Mouse (Mus musculus) C2C12 (cell line): Measurements from ENCODE around the gene Ufc1. TPM values are rescaled to one million over a fixed set of nuclear protein-coding genes. Genes with fewer than 3 reads are reported as not detected.

Source experiments
- H3K27me3 ChIP-seq: one replicate; pipeline ENCODE4 v1.6.1; 2011; ENCODE audit not compliant: control insufficient read depth, insufficient read depth, insufficient read length
- H3K36me3 ChIP-seq: one replicate; pipeline ENCODE4 v1.6.1; 2011; ENCODE audit not compliant: control insufficient read depth, insufficient read depth
- H3K4me3 ChIP-seq: one replicate; pipeline ENCODE4 v1.5.1; 2011; ENCODE audit warnings: mild to moderate bottlenecking, control low read depth; ENCODE audit not compliant: poor library complexity, insufficient read depth, severe bottlenecking
- H3K79me2 ChIP-seq: one replicate; pipeline ENCODE4 v1.6.1; 2011; ENCODE audit not compliant: control insufficient read depth, insufficient read depth
- H3K79me3 ChIP-seq: one replicate; pipeline ENCODE4 v1.6.1; 2011; ENCODE audit warnings: low read depth, control low read depth
- H3ac ChIP-seq: one replicate; pipeline ENCODE3; 2011; ENCODE audit warnings: low read depth; ENCODE audit not compliant: control insufficient read depth, insufficient read length
- CEBPB ChIP-seq: IDR thresholded peaks from one replicate; pipeline ENCODE4 v1.6.1; 2011; ENCODE audit warnings: low read depth, mild to moderate bottlenecking, control low read depth, moderate library complexity
- CTCF ChIP-seq: IDR thresholded peaks from one replicate; pipeline ENCODE4 v1.5.1; 2011; ENCODE audit not compliant: control insufficient read depth, insufficient read depth, insufficient read length
- FOSL1 ChIP-seq: IDR thresholded peaks from one replicate; pipeline ENCODE4 v1.8.0; 2011; ENCODE audit warnings: mild to moderate bottlenecking, low read length; ENCODE audit not compliant: poor library complexity, insufficient read depth, severe bottlenecking
- MAX ChIP-seq: IDR thresholded peaks from one replicate; pipeline ENCODE4 v1.6.1; 2011; ENCODE audit warnings: mild to moderate bottlenecking, control low read depth
- MYOD1 ChIP-seq: IDR thresholded peaks from one replicate; pipeline ENCODE4 v1.6.1; 2011; ENCODE audit warnings: low read depth; ENCODE audit not compliant: control insufficient read depth, insufficient read length
- MYOG ChIP-seq: IDR thresholded peaks from one replicate; pipeline ENCODE4 v1.6.1; 2011; ENCODE audit not compliant: control insufficient read depth, insufficient read length; ENCODE audit errors: extremely low read depth
- USF1 ChIP-seq: IDR thresholded peaks from one replicate; pipeline ENCODE4 v1.6.1; 2011; ENCODE audit warnings: low read depth, mild to moderate bottlenecking, control low read depth, moderate library complexity
- polyA plus RNA-seq: library from polyadenylated mRNA; unstranded; fragments of >200 nt; fragmentation: generic; extraction: Trizol; gene quantifications from one replicate; pipeline ENCODE4 v1.2.1, GENCODE M21; 2012; ENCODE audit warnings: missing spikeins

Ufc1 gene
- polyA plus RNA-seq, 1 experiment = 100 TPM

- Histone ChIP-seq H3K79me3 (no peaks in the 10 kb centered on the region), H3K27me3 (no peaks in the 10 kb centered on the region), H3K36me3 (peaks cover 16% of the 10 kb centered on the region), H3K79me2 (peaks cover 14% of the 10 kb centered on the region), H3ac (peak overlapping the region; percentile 89), H3K4me3 (peak overlapping the region; percentile 98)
- TF ChIP-seq FOSL1 (no peak), MYOD1 (no peak), USF1 (no peak), CTCF (no peak), CEBPB (no peak)
Observed at GRCm38 (mm10) chr1:171270573-171270900, 24.3 kb downstream of the Ufc1 start.

- peaks cover 14% of the 10 kb centered on the region for H3K79me2 ChIP-seq
- H3K36me3 ChIP-seq = peaks cover 11% of the 10 kb centered on the region
- no peaks in the 10 kb centered on the region for H3K27me3 ChIP-seq
- H3K4me3 ChIP-seq = peak within 1 kb of the TSS; percentile 98
- H3ac ChIP-seq = peak within 1 kb of the TSS; percentile 89
- H3K79me3 ChIP-seq = no peaks in the 10 kb centered on the region
- TF ChIP-seq MAX = no peak
- TF ChIP-seq MYOG = no peak
- TF ChIP-seq USF1 = no peak
- TF ChIP-seq CTCF = no peak
- no peak for TF ChIP-seq MYOD1
Observed at GRCm38 (mm10) chr1:171269848-171270572, 24.8 kb downstream of the Ufc1 start, which contains the start of gene B4galt3. TSS of gene B4galt3 (plus strand) at chr1:171270328.

- H3ac ChIP-seq = no peak overlapping the region
Observed at GRCm38 (mm10) chr1:171268341-171268740, 26.5 kb downstream of the Ufc1 start.

GRCm38 (mm10) chr1:171265971-171266744 lies 28.7 kb downstream of the Ufc1 start:
- no peak overlapping the region for H3K4me3 ChIP-seq
- no peaks in the 10 kb centered on the region for H3K36me3 ChIP-seq
- peaks cover 10% of the 10 kb centered on the region for H3K79me2 ChIP-seq
- no peaks in the 10 kb centered on the region for H3K27me3 ChIP-seq
- no peak for TF ChIP-seq MAX
- TF ChIP-seq USF1 = no peak
- no peak for TF ChIP-seq MYOD1
- TF ChIP-seq CEBPB = no peak
- no peak for TF ChIP-seq FOSL1
- no peak for TF ChIP-seq CTCF
- no peak for TF ChIP-seq MYOG
- H3K79me3 ChIP-seq = no peaks in the 10 kb centered on the region
- H3ac ChIP-seq = no peak overlapping the region

More at GRCm38 (mm10) chr1:171268341-171268740, 26.5 kb downstream of the Ufc1 start:
- Histone ChIP-seq H3K36me3 (no peaks in the 10 kb centered on the region), H3K4me3 (no peak overlapping the region), H3K27me3 (no peaks in the 10 kb centered on the region), H3K79me3 (no peaks in the 10 kb centered on the region), H3K79me2 (peaks cover 14% of the 10 kb centered on the region)
- TF ChIP-seq CTCF (no peak), MYOG (no peak), MAX (no peak), CEBPB (no peak), FOSL1 (no peak), MYOD1 (no peak), USF1 (no peak)

GRCm38 (mm10) chr1:171263666-171264461 lies 31.0 kb downstream of the Ufc1 start:
- Histone ChIP-seq H3K79me3 (no peaks in the 10 kb centered on the region), H3K79me2 (no peaks in the 10 kb centered on the region), H3K36me3 (peaks cover 4% of the 10 kb centered on the region), H3K4me3 (no peak overlapping the region), H3K27me3 (no peaks in the 10 kb centered on the region), H3ac (no peak overlapping the region)
- TF ChIP-seq USF1 (no peak), CEBPB (no peak), MAX (no peak), MYOD1 (no peak), CTCF (no peak)
